Mouse (Mus musculus) T-helper 17 cell (primary cell): Measurements from ENCODE around the gene Ptchd4.

Experiments used
- in situ Hi-C, 2 experiments: fragments of 300-600 bp; cut with MboI, MseI; formaldehyde crosslinking; loops; 1 replicate in 1 of 2; 2 replicates in 1 of 2; pipeline ENCODE4 v1.15.1; 2025; ENCODE audit warnings: high pct_unique_total_duplicates in 2 of 2

Ptchd4 gene

GRCm38 (mm10) chr17:42315669-42316611 is at the start of gene Ptchd4:
Ptchd4 (plus strand) TSS chr17:42315947.
- in situ Hi-C loops: no loop called here

- in situ Hi-C loops: no loop called here
These were observed 38.9 kb upstream of the Ptchd4 start for GRCm38 (mm10) chr17:42276861-42277260.

GRCm38 (mm10) chr17:42284391-42284790 is 31.4 kb upstream of the Ptchd4 start:
- in situ Hi-C loops: no loop called here

- in situ Hi-C loops: no loop called here
These were observed 29.5 kb upstream of the Ptchd4 start for GRCm38 (mm10) chr17:42286255-42286654.

GRCm38 (mm10) chr17:42290341-42290740 is 25.4 kb upstream of the Ptchd4 start:
- in situ Hi-C loops: no loop called here

- in situ Hi-C loops: no loop called here
These were observed 24.0 kb upstream of the Ptchd4 start for GRCm38 (mm10) chr17:42291793-42292192.

GRCm38 (mm10) chr17:42297986-42298385 is 17.8 kb upstream of the Ptchd4 start:
- in situ Hi-C loops: no loop called here

- in situ Hi-C loops: no loop called here
These were observed 16.1 kb upstream of the Ptchd4 start for GRCm38 (mm10) chr17:42299681-42300080.

GRCm38 (mm10) chr17:42303062-42303577 is 12.6 kb upstream of the Ptchd4 start:
- in situ Hi-C loops: no loop called here

GRCm38 (mm10) chr17:42304262-42304661 is 11.5 kb upstream of the Ptchd4 start:
- in situ Hi-C loops: no loop called here

- in situ Hi-C loops: no loop called here
These were observed 8.7 kb upstream of the Ptchd4 start for GRCm38 (mm10) chr17:42307001-42307400.

GRCm38 (mm10) chr17:42310136-42310535 is 5.6 kb upstream of the Ptchd4 start:
- in situ Hi-C loops: no loop called here

- in situ Hi-C loops: no loop called here
These were observed 850 bp downstream of the Ptchd4 start for GRCm38 (mm10) chr17:42316612-42316982.

- in situ Hi-C loops: no loop called here
These were observed 20.0 kb downstream of the Ptchd4 start for GRCm38 (mm10) chr17:42335787-42336186.

GRCm38 (mm10) chr17:42336571-42336970 is 20.8 kb downstream of the Ptchd4 start:
- in situ Hi-C loops: no loop called here

- in situ Hi-C loops: no loop called here
These were observed 30.3 kb downstream of the Ptchd4 start for GRCm38 (mm10) chr17:42346027-42346426.

GRCm38 (mm10) chr17:42358481-42358880 is 42.7 kb downstream of the Ptchd4 start:
- in situ Hi-C loops: loop anchor here in 1 of 2 experiments (10.0 kb wide), 1 partner anchor 366 kb away; no protein-coding TSS in a partner anchor

- in situ Hi-C loops: no loop called here
These were observed 47.5 kb downstream of the Ptchd4 start for GRCm38 (mm10) chr17:42363085-42363710.

- in situ Hi-C loops: no loop called here
These were observed 49.0 kb downstream of the Ptchd4 start for GRCm38 (mm10) chr17:42364716-42365115.

- in situ Hi-C loops: no loop called here
These were observed 59.1 kb downstream of the Ptchd4 start for GRCm38 (mm10) chr17:42374881-42375280.

- in situ Hi-C loops: no loop called here
These were observed 77.3 kb downstream of the Ptchd4 start for GRCm38 (mm10) chr17:42393086-42393485.

GRCm38 (mm10) chr17:42395299-42395698 is 79.6 kb downstream of the Ptchd4 start:
- in situ Hi-C loops: no loop called here
